Mouse (Mus musculus) kidney, adult 2 months (tissue): ENCODE results near the gene Ulk4.
"Not testable (repeated sequence)": the region's sequence is repeated elsewhere in the genome, so short reads cannot be mapped to it uniquely, and the experiment has no call there.

Experiments
- CTCF ChIP-seq: fragments of 200-500 bp; conservative IDR thresholded peaks from 2 replicates; pipeline ENCODE4 v1.5.1; 2011; ENCODE audit warnings: low read depth, mild to moderate bottlenecking, control low read depth, low read length, moderate library complexity, mixed read lengths; ENCODE audit not compliant: insufficient read depth, insufficient read length
- POLR2A ChIP-seq: fragments of 200-500 bp; IDR thresholded peaks from one replicate; pipeline ENCODE4 v1.6.1; 2011; ENCODE audit warnings: low read depth, low read length, control low read depth

GRCm38 (mm10) chr9:121240242-121240641 lies 36.8 kb downstream of the Ulk4 start:
- peak; percentile 60 for TF ChIP-seq CTCF
- TF ChIP-seq POLR2A, result not testable (repeated sequence)
